Mouse (Mus musculus): Measurements from ENCODE around the gene Fam205a1. TPM values are rescaled to one million over a fixed set of nuclear protein-coding genes. Genes with fewer than 3 reads are reported as not detected.
"Not testable (repeated sequence)": the region's sequence is repeated elsewhere in the genome, so short reads cannot be mapped to it uniquely, and the experiment has no call there.

Fam205a1 gene
- 0.15 and 0.23 TPM in 2 replicates for polyA plus RNA-seq (2012; rRNA removed)

DNA sequence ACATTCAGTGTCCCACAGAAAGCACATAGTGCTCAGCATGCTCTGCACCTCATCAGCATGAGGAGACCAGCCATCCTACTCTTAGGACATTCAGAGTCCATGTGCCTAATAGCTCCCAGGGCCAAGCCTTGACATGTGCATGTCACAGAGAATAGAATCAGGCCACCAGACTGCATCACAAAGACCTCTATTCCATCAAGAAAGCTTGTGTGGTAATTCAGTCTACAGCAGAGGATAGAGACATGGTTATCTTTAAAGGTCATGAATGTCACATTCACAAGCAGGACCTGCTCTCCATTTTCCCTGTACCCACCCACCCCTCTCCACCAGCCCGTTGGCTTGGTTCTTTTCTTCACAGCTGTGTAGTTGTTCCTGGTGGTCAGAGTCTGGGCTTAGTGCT lies at the start of gene Fam205a1:
Gene Fam205a1, minus strand, starts transcription at position 101 of the 400 bp plus-strand sequence.
- H3K4me1 ChIP-seq (ENCODE audit: control insufficient read depth, insufficient read depth, low read length); H3K27ac ChIP-seq (ENCODE audit: insufficient read depth, low read length); H3K4me3 ChIP-seq (ENCODE audit: insufficient read depth, low read length): not testable (repeated sequence)

DNA sequence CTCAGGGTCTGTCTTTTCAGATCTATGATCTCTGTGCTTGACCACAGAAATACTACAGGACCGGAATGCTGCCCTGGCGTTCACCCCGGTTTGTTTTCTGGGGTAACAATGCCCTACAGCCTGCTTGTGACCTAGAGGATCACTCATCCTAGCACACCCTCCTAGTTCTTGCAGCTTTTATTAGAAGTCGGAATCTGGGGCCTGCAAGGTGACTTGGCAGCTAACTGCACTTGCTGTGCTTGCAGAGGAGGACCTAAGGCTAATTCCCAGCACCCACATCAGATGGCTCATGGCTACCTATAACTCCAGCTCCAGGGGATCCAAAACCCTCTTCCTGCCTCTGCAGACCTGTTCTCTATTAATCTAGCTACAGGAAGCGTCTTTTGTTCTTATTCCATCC lies 49.0 kb upstream of the Fam205a1 start:
- Histone ChIP-seq H3K27ac (ENCODE audit: insufficient read depth, low read length) (peak overlapping the region; percentile 53; the same call in 1 of the 2 replicates), H3K4me1 (ENCODE audit: control insufficient read depth, insufficient read depth, low read length) (peaks cover 8% of the 10 kb centered on the region), H3K4me3 (ENCODE audit: insufficient read depth, low read length) (no peak overlapping the region)
- TF ChIP-seq POLR2A (IDR thresholded peaks at IDR 0.05; ENCODE audit: extremely low read depth, insufficient read depth, low read length) (no peak), CTCF (IDR thresholded peaks at IDR 0.05; ENCODE audit: extremely low read depth, insufficient read depth, low read length) (no peak)

DNA sequence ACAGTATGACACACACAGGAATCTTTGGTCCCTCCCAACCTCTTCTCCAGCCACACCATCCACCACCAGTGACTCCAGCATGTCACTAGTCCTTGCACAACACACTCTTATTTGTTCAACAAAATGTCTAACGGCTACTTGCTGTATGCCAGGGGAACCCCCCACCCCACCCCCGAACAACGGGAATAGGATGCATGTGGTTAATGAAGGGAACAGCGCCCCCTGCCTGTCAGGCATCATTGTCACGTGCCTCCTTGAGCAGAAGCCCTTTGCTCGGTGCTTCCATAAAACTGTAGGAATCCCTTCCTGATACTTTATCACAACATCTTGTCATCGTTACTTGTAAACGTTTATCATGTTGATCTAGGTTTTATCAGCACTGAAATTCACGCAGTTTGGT lies 48.5 kb upstream of the Fam205a1 start:
- Histone ChIP-seq H3K4me1 (ENCODE audit: control insufficient read depth, insufficient read depth, low read length) (peaks cover 8% of the 10 kb centered on the region), H3K27ac (ENCODE audit: insufficient read depth, low read length) (0 out of 2 replicates have a peak overlapping the region, but pooled peaks have one; percentile 53), H3K4me3 (ENCODE audit: insufficient read depth, low read length) (no peak overlapping the region)
- TF ChIP-seq POLR2A (IDR thresholded peaks at IDR 0.05; ENCODE audit: extremely low read depth, insufficient read depth, low read length) = no peak
- peak; percentile 47 for TF ChIP-seq CTCF (IDR thresholded peaks at IDR 0.05; ENCODE audit: extremely low read depth, insufficient read depth, low read length)

DNA sequence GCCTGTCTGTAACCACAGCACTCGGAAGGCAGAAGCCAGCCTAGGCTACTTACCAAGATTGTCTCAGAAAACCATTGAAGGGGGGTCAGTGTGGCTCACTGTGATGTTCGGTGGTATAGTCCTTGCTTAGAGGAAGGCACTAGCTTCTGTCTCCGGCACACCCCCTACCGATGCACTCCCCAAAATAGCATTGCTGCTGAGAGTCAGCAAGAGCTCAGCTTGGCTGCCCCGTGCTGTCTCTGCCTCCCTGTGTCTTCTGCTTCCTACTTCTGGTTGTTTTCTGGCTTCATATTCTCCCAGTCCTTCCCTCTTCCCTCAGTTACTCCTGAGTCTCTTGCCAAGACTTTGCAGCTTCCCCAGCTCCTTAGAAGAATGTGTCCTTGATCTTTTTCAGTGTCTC lies 47.2 kb upstream of the Fam205a1 start:
- H3K27ac ChIP-seq (ENCODE audit: insufficient read depth, low read length) = peak overlapping the region; percentile 68
- TF ChIP-seq CTCF (IDR thresholded peaks at IDR 0.05; ENCODE audit: extremely low read depth, insufficient read depth, low read length) (no peak), POLR2A (IDR thresholded peaks at IDR 0.05; ENCODE audit: extremely low read depth, insufficient read depth, low read length) (peak; percentile 57; the same call in 1 of the 2 replicates)
- H3K4me1 ChIP-seq (ENCODE audit: control insufficient read depth, insufficient read depth, low read length) = peaks cover 8% of the 10 kb centered on the region
- no peak overlapping the region for H3K4me3 ChIP-seq (ENCODE audit: insufficient read depth, low read length)

DNA sequence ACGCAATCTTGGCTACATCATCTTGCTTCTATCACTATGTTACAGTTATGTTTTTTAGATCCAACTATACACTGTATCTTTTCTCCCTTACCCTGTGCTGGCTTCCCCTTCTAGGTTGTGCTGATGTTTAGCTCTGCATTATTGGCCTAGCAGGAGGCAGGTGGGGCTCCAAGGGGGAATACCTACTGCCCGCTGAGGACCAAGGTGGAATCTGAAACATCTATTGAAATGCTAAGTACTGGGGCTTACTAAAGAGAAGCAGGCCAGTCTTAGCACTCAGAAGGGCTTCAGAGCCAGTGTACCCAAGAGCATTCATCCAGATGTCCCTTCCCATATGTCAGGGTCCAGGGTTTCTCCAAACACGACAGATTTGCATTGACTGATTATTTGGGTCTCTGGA lies 45.2 kb upstream of the Fam205a1 start:
- no peak overlapping the region for H3K4me3 ChIP-seq (ENCODE audit: insufficient read depth, low read length)
- TF ChIP-seq POLR2A (IDR thresholded peaks at IDR 0.05; ENCODE audit: extremely low read depth, insufficient read depth, low read length) (no peak), CTCF (IDR thresholded peaks at IDR 0.05; ENCODE audit: extremely low read depth, insufficient read depth, low read length) (no peak)
- no peak overlapping the region for H3K27ac ChIP-seq (ENCODE audit: insufficient read depth, low read length)
- H3K4me1 ChIP-seq (ENCODE audit: control insufficient read depth, insufficient read depth, low read length) = peaks cover 8% of the 10 kb centered on the region

DNA sequence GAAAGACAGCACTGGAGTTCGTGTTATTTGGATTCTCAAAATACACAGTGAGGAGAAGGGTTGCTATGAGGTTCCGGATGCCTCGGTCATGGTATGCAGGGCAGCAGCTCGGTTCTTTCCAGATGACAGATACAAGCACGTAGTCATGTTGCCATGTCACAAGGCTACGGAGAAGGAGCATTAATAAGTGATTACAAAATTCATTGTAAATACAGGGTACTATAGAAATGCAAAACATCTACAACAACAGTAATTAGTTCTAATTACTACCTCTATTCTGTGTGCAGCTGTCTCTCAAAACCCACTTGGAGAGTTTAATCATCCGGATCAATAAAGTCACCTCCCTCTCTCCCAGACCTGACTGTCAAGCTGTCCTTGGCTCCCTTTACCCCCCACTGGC lies 41.4 kb upstream of the Fam205a1 start:
- Histone ChIP-seq H3K4me1 (ENCODE audit: control insufficient read depth, insufficient read depth, low read length) (no peaks in the 10 kb centered on the region), H3K4me3 (ENCODE audit: insufficient read depth, low read length) (no peak overlapping the region), H3K27ac (ENCODE audit: insufficient read depth, low read length) (no peak overlapping the region)
- TF ChIP-seq POLR2A (IDR thresholded peaks at IDR 0.05; ENCODE audit: extremely low read depth, insufficient read depth, low read length) (no peak), CTCF (IDR thresholded peaks at IDR 0.05; ENCODE audit: extremely low read depth, insufficient read depth, low read length) (no peak)

DNA sequence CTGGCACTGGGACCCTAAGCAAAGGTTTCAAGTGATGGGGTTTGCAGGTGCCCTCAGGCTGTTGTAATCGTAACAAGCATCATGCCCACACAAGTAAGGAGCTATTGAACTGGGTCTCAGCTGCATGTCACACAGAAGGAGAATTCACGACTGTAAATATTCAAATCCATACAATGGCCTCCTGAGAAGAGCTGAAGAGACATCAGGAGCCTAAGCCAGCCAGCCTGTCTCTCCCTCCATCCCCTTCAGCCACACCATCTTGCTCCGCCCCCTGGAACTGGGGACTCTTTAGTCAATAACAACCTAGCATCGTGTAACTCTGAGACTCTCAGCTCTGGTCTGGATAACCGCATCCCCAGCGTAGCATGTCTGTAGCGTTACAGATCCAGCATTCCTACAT lies 37.5 kb upstream of the Fam205a1 start:
- H3K4me1 ChIP-seq (ENCODE audit: control insufficient read depth, insufficient read depth, low read length) = no peaks in the 10 kb centered on the region; the same call in 1 of the 2 replicates
- TF ChIP-seq POLR2A (IDR thresholded peaks at IDR 0.05; ENCODE audit: extremely low read depth, insufficient read depth, low read length) (no peak), CTCF (IDR thresholded peaks at IDR 0.05; ENCODE audit: extremely low read depth, insufficient read depth, low read length) (no peak)
- H3K27ac ChIP-seq (ENCODE audit: insufficient read depth, low read length) = no peak overlapping the region
- H3K4me3 ChIP-seq (ENCODE audit: insufficient read depth, low read length) = no peak overlapping the region

DNA sequence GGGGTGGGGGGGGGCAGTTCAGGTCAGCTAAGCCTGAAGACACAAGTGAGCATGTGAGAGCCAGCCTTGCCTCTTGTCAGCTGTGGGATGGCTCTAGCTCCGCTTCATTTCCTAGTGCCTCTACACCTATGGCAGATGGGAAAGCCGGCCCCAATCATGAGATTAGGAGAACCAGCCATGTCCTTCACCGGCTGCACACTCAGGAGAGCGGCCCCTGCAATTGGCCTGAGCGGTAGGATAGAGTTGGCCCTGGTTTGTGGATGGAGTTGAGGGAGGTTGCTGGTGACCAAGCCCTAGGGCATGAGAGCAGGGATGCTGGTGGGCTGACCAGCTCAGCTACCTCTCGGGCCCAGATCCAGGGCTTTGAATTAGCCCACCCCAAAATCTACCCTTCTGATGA lies 35.1 kb upstream of the Fam205a1 start:
- TF ChIP-seq CTCF (IDR thresholded peaks at IDR 0.05; ENCODE audit: extremely low read depth, insufficient read depth, low read length) (no peak), POLR2A (IDR thresholded peaks at IDR 0.05; ENCODE audit: extremely low read depth, insufficient read depth, low read length) (no peak)
- Histone ChIP-seq H3K4me3 (ENCODE audit: insufficient read depth, low read length) (no peak overlapping the region), H3K27ac (ENCODE audit: insufficient read depth, low read length) (no peak overlapping the region), H3K4me1 (ENCODE audit: control insufficient read depth, insufficient read depth, low read length) (no peaks in the 10 kb centered on the region; the same call in 1 of the 2 replicates)

DNA sequence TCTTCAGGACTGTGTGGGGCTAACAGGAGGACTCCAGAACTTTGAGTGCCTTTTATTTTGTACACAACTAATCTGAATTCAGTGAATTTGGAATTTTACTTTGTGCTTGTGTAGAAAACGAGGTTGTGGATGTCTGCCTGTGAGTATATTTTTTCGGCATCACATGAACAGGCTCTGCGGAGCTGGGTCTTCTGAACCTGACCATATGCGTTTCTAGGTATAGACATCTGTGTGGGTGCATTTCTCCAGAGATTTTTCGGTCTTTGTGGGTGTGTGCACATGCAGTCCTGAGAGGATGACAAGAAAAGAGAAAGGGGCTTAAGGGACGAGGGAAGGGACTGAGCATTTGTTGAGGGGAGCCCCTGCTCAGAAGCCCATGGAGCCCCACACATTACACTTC lies 33.2 kb upstream of the Fam205a1 start:
- peak overlapping the region; percentile 48; the same call in 1 of the 2 replicates for H3K27ac ChIP-seq (ENCODE audit: insufficient read depth, low read length)
- H3K4me1 ChIP-seq (ENCODE audit: control insufficient read depth, insufficient read depth, low read length) = no peaks in the 10 kb centered on the region; the same call in 1 of the 2 replicates
- no peak overlapping the region for H3K4me3 ChIP-seq (ENCODE audit: insufficient read depth, low read length)
- no peak for TF ChIP-seq CTCF (IDR thresholded peaks at IDR 0.05; ENCODE audit: extremely low read depth, insufficient read depth, low read length)
- TF ChIP-seq POLR2A (IDR thresholded peaks at IDR 0.05; ENCODE audit: extremely low read depth, insufficient read depth, low read length) = no peak

DNA sequence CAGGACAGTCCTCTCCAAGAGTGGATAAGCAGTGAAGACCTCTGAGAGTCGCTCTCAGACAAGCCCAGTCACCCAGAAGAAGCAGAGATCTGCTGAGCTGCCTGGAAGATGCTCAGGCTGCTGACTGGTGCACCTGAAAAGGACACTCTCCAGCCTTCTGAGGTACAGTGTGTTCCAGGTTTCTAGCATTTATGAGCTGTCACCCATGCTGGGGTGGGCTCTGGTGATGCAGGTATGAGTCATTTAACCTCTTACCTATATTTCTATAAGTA lies 26.9 kb upstream of the Fam205a1 start:
- TF ChIP-seq CTCF (IDR thresholded peaks at IDR 0.05; ENCODE audit: extremely low read depth, insufficient read depth, low read length) (no peak), POLR2A (IDR thresholded peaks at IDR 0.05; ENCODE audit: extremely low read depth, insufficient read depth, low read length) (no peak)
- Histone ChIP-seq H3K4me3 (ENCODE audit: insufficient read depth, low read length) (no peak overlapping the region), H3K4me1 (ENCODE audit: control insufficient read depth, insufficient read depth, low read length) (no peaks in the 10 kb centered on the region), H3K27ac (ENCODE audit: insufficient read depth, low read length) (no peak overlapping the region)
